Mouse (Mus musculus) ES-E14 (cell line): Measurements from ENCODE around the gene Cacna1e.

Experiments
- CHD2 ChIP-seq: IDR thresholded peaks from 2 replicates; pipeline ENCODE4 v1.6.1; 2014; ENCODE audit warnings: mild to moderate bottlenecking, low read depth, low read length, inconsistent platforms
- HCFC1 ChIP-seq: IDR thresholded peaks from 2 replicates; pipeline ENCODE4 v1.6.1; 2012; ENCODE audit warnings: low read length, inconsistent platforms, borderline replicate concordance; ENCODE audit not compliant: insufficient read depth
- MAFK ChIP-seq: IDR thresholded peaks from 2 replicates; pipeline ENCODE4 v1.6.1; 2014; ENCODE audit warnings: mild to moderate bottlenecking, low read depth, low read length, inconsistent platforms; ENCODE audit not compliant: insufficient read depth
- ZC3H11A ChIP-seq: IDR thresholded peaks from 2 replicates; pipeline ENCODE4 v1.6.1; 2012; ENCODE audit warnings: low read depth, mild to moderate bottlenecking, inconsistent platforms, low read length, borderline replicate concordance
- ZNF384 ChIP-seq: IDR thresholded peaks from 2 replicates; pipeline ENCODE4 v1.6.1; 2012; ENCODE audit warnings: low read depth, low read length, inconsistent platforms

DNA sequence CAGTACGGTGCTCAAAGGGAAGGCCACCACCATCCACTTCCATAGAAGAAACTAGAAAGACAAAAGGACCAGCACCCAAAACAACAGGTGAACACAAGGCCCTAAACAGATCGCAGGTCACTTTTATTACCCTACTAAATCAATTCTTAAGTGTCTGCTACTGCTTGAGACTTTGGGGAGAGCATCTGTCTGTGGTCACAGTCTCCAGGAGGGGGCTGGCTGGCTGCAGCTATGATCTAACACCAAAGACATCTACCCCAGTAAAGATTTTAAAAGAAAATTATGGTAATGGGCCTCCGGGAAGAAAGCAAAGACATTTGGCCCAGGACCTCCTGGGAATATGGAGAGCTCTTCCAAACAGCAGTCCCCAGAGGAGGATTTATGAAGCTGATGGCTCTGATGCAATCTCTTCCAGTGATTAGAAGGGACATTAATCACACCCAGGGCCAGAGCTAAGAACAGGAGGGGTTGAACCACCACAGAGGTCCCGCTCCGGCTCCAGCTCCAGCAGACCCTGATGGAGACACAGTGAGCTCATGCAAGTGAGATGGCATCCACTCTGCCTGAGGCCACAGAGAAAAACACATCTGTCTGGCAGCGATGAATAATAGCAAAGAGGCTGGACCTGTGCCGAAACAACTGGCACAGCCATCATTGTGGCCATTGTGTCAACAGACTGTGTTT, 178.3 kb downstream of the Cacna1e start:
- TF ChIP-seq HCFC1 (no peak), ZC3H11A (no peak), CHD2 (no peak), ZNF384 (no peak), MAFK (no peak)
